Mouse (Mus musculus) heart, postnatal 0 days (tissue): ENCODE results near the gene Pik3c2g.

Experiments used
- CTCF ChIP-seq: IDR thresholded peaks from 2 replicates; pipeline ENCODE4 v1.5.1; 2016; ENCODE audit warnings: antibody characterized with exemption, control low read depth, low read depth
- EP300 ChIP-seq: IDR thresholded peaks from 2 replicates; pipeline ENCODE4 v1.6.1; 2016; ENCODE audit warnings: antibody characterized with exemption, low read depth

DNA sequence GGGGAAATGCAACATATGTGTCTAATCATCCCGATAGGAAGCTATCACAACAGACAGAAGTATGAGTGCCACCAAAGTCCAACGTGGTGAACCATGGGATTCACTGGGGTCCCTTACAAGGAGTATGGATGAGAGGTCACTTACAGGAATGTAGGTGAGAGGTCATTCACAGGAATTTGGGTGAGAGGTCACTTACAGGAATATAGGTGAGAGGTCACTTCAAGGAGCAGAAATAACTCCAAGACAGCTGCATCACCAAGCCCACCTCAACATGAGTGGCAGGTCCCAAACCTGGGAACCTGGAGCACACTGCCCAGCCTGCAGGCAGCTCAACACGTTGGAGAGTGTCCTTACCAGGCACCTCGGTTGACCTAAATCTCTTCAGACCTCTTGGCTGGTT, 314.8 kb downstream of the Pik3c2g start:
- TF ChIP-seq EP300 (no peak), CTCF (no peak)
